17 mouse cellular contexts compared by ENCODE assay signal in the genomic region with DNA sequence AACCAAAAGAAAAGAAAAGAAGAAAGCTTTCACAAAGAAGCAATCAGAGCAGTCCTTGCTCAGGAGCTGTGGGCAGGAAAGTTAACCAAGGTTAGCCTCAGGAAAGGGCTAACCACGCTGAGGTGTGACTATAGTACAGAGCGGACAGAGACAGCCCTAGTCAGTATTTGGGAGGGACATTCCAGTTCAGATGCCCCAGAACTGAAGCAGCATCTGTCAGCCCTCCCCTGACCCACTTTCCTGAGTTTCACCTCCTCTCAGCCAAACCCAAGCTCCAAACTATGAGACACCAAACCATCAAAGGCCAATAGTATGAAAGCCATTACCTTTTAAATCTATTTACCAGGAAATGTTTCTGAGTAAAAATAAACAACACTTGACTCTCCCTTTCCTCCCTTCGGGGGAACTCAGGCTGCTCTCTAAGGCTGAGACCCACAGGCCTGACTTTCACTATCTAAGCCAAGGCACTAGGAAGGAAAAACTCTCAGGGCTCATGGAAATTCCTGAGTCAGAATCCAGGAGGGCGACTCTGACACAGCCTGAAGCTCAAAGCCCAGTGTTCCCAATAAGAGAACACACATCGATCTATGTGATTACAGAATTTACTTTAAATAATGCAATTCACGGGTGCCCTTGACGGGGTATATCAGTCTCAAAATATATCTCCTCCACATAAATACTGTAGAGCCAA. TPM values are rescaled to one million over a fixed set of nuclear protein-coding genes. Genes with fewer than 3 reads are reported as not detected.
DNase-seq lines count a peak whose midpoint lies in the region; ATAC-seq and TF ChIP-seq lines count a peak whose summit lies in the region.
"Had no signal": no experiment of that assay in that cellular context is flagged by ENCODE, and none has a peak within 500 bp of the region (broad histone marks: within the 10 kb centered on the region; RNA-seq: fewer than 3 reads in every experiment).

No protein-coding gene starts in this region.

- H3K9ac ChIP-seq in heart, embryonic 12.5 days: no peak overlapping the region
- H3K9ac ChIP-seq in lung, embryonic 16.5 days (ENCODE audit: low read length): no peak overlapping the region
- no peak overlapping the region for H3K9ac ChIP-seq in stomach, postnatal 0 days (ENCODE audit: low read length)
- H3K9ac ChIP-seq in midbrain, postnatal 0 days (replicated peaks; ENCODE audit: low read length, poor library complexity, severe bottlenecking): no peak overlapping the region
- H3K9ac ChIP-seq: forebrain, embryonic 13.5 days; hindbrain, embryonic 12.5 days; midbrain, embryonic 13.5 days; neural tube, embryonic 15.5 days had no signal

- H3K27me3 ChIP-seq in heart, embryonic 12.5 days (replicated peaks): no peaks in the 10 kb centered on the region
- no peaks in the 10 kb centered on the region for H3K27me3 ChIP-seq in lung, embryonic 16.5 days (ENCODE audit: control insufficient read depth, insufficient read depth, low read depth, low read length)
- no peaks in the 10 kb centered on the region for H3K27me3 ChIP-seq in stomach, postnatal 0 days (ENCODE audit: control insufficient read depth, insufficient read depth, low read length)
- H3K27me3 ChIP-seq in midbrain, postnatal 0 days (ENCODE audit: insufficient read depth, low read length): no peaks in the 10 kb centered on the region
- H3K27me3 ChIP-seq: forebrain, embryonic 13.5 days; hindbrain, embryonic 12.5 days; midbrain, embryonic 13.5 days; neural tube, embryonic 15.5 days had no signal

- H3K27ac ChIP-seq in heart, embryonic 12.5 days (ENCODE audit: poor library complexity, severe bottlenecking): peak overlapping the region; percentile 1
- H3K27ac ChIP-seq in lung, embryonic 16.5 days (ENCODE audit: low read length): 0 out of 2 replicates have a peak overlapping the region, but pooled peaks have one; percentile 4
- H3K27ac ChIP-seq in stomach, postnatal 0 days (replicated peaks): 0 out of 2 replicates have a peak overlapping the region, but pooled peaks have one; percentile 45
- H3K27ac ChIP-seq in midbrain, postnatal 0 days (ENCODE audit: low read depth, low read length): no peak overlapping the region
- H3K27ac ChIP-seq: forebrain, embryonic 13.5 days; hindbrain, embryonic 12.5 days; midbrain, embryonic 13.5 days; neural tube, embryonic 15.5 days had no signal

- WGBS in heart, embryonic 12.5 days: 58% methylated on average over 7 of the region's 7 CpGs
- WGBS in lung, embryonic 16.5 days: 58% methylated on average over 7 of the region's 7 CpGs
- 66% methylated on average over 7 of the region's 7 CpGs for WGBS in stomach, postnatal 0 days
- WGBS in midbrain, postnatal 0 days: 83% methylated on average over 7 of the region's 7 CpGs

- TF ChIP-seq EP300 in stomach, postnatal 0 days (optimal IDR thresholded peaks at IDR 0.05): no peak

- no peak for TF ChIP-seq CTCF in stomach, postnatal 0 days (IDR thresholded peaks at IDR 0.05; ENCODE audit: low read depth)
- TF ChIP-seq CTCF in midbrain, postnatal 0 days (IDR thresholded peaks at IDR 0.05): no peak

- no peak overlapping the region for H3K4me3 ChIP-seq in heart, embryonic 12.5 days
- H3K4me3 ChIP-seq in lung, embryonic 16.5 days (ENCODE audit: low read length): no peak overlapping the region
- no peak overlapping the region for H3K4me3 ChIP-seq in stomach, postnatal 0 days (ENCODE audit: low read depth, low read length)
- H3K4me3 ChIP-seq in midbrain, postnatal 0 days (ENCODE audit: low read depth, low read length): no peak overlapping the region
- H3K4me3 ChIP-seq: forebrain, embryonic 13.5 days; hindbrain, embryonic 12.5 days; midbrain, embryonic 13.5 days; myocyte; neural tube, embryonic 15.5 days had no signal

- no peak for ATAC-seq in heart, embryonic 12.5 days (ENCODE audit: insufficient number of reproducible peaks, low FRiP score)
- no peak for ATAC-seq in lung, embryonic 16.5 days (ENCODE audit: low read depth)
- peak; percentile 28 for ATAC-seq in activated CD4-positive, CD25-positive, alpha-beta regulatory T cell, adult 4 months
- ATAC-seq in stomach, postnatal 0 days (ENCODE audit: low FRiP score, low TSS enrichment): no peak
- no peak for ATAC-seq in midbrain, postnatal 0 days (ENCODE audit: low FRiP score)
- ATAC-seq: forebrain, embryonic 13.5 days; intestine, postnatal 0 days; midbrain, embryonic 13.5 days had no signal

- no peak overlapping the region for H3K4me2 ChIP-seq in heart, embryonic 12.5 days
- no peak overlapping the region for H3K4me2 ChIP-seq in lung, embryonic 16.5 days (ENCODE audit: low read depth, low read length)
- no peak overlapping the region for H3K4me2 ChIP-seq in stomach, postnatal 0 days (replicated peaks; ENCODE audit: low read depth)
- no peak overlapping the region for H3K4me2 ChIP-seq in midbrain, postnatal 0 days (ENCODE audit: low read depth, low read length, poor library complexity, severe bottlenecking)
- H3K4me2 ChIP-seq: forebrain, embryonic 13.5 days; hindbrain, embryonic 12.5 days; midbrain, embryonic 13.5 days; neural tube, embryonic 15.5 days had no signal

- peaks cover 4% of the 10 kb centered on the region for H3K36me3 ChIP-seq in heart, embryonic 12.5 days
- H3K36me3 ChIP-seq in lung, embryonic 16.5 days (ENCODE audit: control insufficient read depth, insufficient read depth, low read length): no peaks in the 10 kb centered on the region
- no peaks in the 10 kb centered on the region for H3K36me3 ChIP-seq in stomach, postnatal 0 days (ENCODE audit: control insufficient read depth, insufficient read depth, low read length)
- H3K36me3 ChIP-seq in midbrain, postnatal 0 days (ENCODE audit: insufficient read depth, low read length): no peaks in the 10 kb centered on the region
- H3K36me3 ChIP-seq: hindbrain, embryonic 12.5 days; midbrain, embryonic 13.5 days; neural tube, embryonic 15.5 days had no signal

- intact Hi-C loops in heart, postnatal 36 days (cut with DNase I): no loop called here

- H3K9me3 ChIP-seq in heart, embryonic 12.5 days (replicated peaks): no peaks in the 10 kb centered on the region
- no peaks in the 10 kb centered on the region for H3K9me3 ChIP-seq in lung, embryonic 16.5 days (ENCODE audit: control insufficient read depth, low read length)
- H3K9me3 ChIP-seq in stomach, postnatal 0 days (ENCODE audit: control insufficient read depth, low read length): no peaks in the 10 kb centered on the region
- H3K9me3 ChIP-seq in midbrain, postnatal 0 days (ENCODE audit: low read length): no peaks in the 10 kb centered on the region
- H3K9me3 ChIP-seq: forebrain, embryonic 13.5 days; hindbrain, embryonic 12.5 days; midbrain, embryonic 13.5 days; neural tube, embryonic 15.5 days had no signal

- no peak for DNase-seq in heart, postnatal 36 days
- no peak for DNase-seq in lung, postnatal 25 days (ENCODE audit: low spot score)
- no peak for DNase-seq in stomach, postnatal 0 days (ENCODE audit: low spot score)
- DNase-seq in midbrain, postnatal 0 days (ENCODE audit: low spot score): no peak
- DNase-seq: adrenal gland, adult 2 months; cerebellum, adult 11 months; cerebellum, postnatal 25 days; kidney, postnatal 36 days had no signal

- peaks cover 47% of the 10 kb centered on the region for H3K4me1 ChIP-seq in heart, embryonic 12.5 days (replicated peaks)
- no peaks in the 10 kb centered on the region; the same call in 1 of the 2 replicates for H3K4me1 ChIP-seq in lung, embryonic 16.5 days (replicated peaks; ENCODE audit: control insufficient read depth, insufficient read depth, low read length)
- no peaks in the 10 kb centered on the region for H3K4me1 ChIP-seq in stomach, postnatal 0 days (replicated peaks; ENCODE audit: control insufficient read depth, insufficient read depth)
- no peaks in the 10 kb centered on the region for H3K4me1 ChIP-seq in midbrain, postnatal 0 days (ENCODE audit: insufficient read depth, low read length)
- H3K4me1 ChIP-seq: hindbrain, embryonic 12.5 days; midbrain, embryonic 13.5 days had no signal

RNA-seq across cellular contexts. Expression of a gene that starts 18.2 kb away (rescaled TPM):
- 66.8 and 69.2 TPM in 2 replicates for polyA plus RNA-seq in heart, embryonic 12.5 days (2016; fragmentation: Nextera tagmentation; extraction: Ambion mirVana)
- total RNA-seq in heart, postnatal 36 days (2021): 10 to 100 TPM; 65.5 to 73.0 TPM
- 75.8 and 81.7 TPM in 2 replicates for polyA plus RNA-seq in lung, embryonic 16.5 days (2015; fragmentation: Nextera tagmentation; extraction: Ambion mirVana)
- polyA plus RNA-seq in activated CD4-positive, CD25-positive, alpha-beta regulatory T cell, adult 4 months (2017; shearing (Covaris generic)): 100 to 1,000 TPM; 255 to 319 TPM
- 33.8 and 40.4 TPM in 2 replicates for polyA plus RNA-seq in stomach, postnatal 0 days (2015; fragmentation: Nextera tagmentation; extraction: Ambion mirVana)
- total RNA-seq in midbrain, postnatal 0 days (2014; rRNA removed): 20.6 and 29.2 TPM in 2 replicates
- 13.9 and 15.4 TPM in 2 replicates for polyA plus RNA-seq in midbrain, postnatal 0 days (2015; fragmentation: Nextera tagmentation; extraction: Ambion mirVana)
